Mouse (Mus musculus) embryonic facial prominence, embryonic 13.5 days (tissue): ENCODE data around the gene March2. TPM values are rescaled to one million over a fixed set of nuclear protein-coding genes. Genes with fewer than 3 reads are reported as not detected.

ENCODE experiments used
- ATAC-seq: fragments of 200-750 bp; cut with Nextera tagmentation; 2 replicates; pipeline ENCODE4 v1.8.0; 2017; ENCODE audit warnings: low read depth; ENCODE audit not compliant: insufficient number of reproducible peaks, insufficient read depth, low FRiP score, low TSS enrichment
- H3K27ac ChIP-seq: fragments of 300-500 bp; sonication (generic); 2 replicates; pipeline ENCODE4 v1.5.1; 2015; ENCODE audit warnings: moderate library complexity, mild to moderate bottlenecking, inconsistent platforms
- H3K27me3 ChIP-seq: fragments of 300-500 bp; sonication (generic); 2 replicates; pipeline ENCODE4 v1.6.1; 2015; ENCODE audit warnings: mild to moderate bottlenecking, inconsistent platforms
- H3K36me3 ChIP-seq: fragments of 300-500 bp; sonication (generic); 2 replicates; pipeline ENCODE4 v1.6.1; 2015; ENCODE audit warnings: mild to moderate bottlenecking, inconsistent platforms
- H3K4me1 ChIP-seq: fragments of 300-500 bp; sonication (generic); 2 replicates; pipeline ENCODE4 v1.6.1; 2015; ENCODE audit warnings: inconsistent platforms
- H3K4me2 ChIP-seq: fragments of 300-500 bp; sonication (generic); 2 replicates; pipeline ENCODE4 v1.6.1; 2015; ENCODE audit warnings: moderate library complexity, mild to moderate bottlenecking, inconsistent platforms
- H3K4me3 ChIP-seq: fragments of 300-500 bp; sonication (generic); 2 replicates; pipeline ENCODE4 v1.5.1; 2015; ENCODE audit warnings: mild to moderate bottlenecking, inconsistent platforms
- H3K9ac ChIP-seq: fragments of 300-500 bp; sonication (generic); 2 replicates; pipeline ENCODE4 v1.6.1; 2015; ENCODE audit warnings: mild to moderate bottlenecking, inconsistent platforms
- H3K9me3 ChIP-seq: fragments of 300-500 bp; sonication (generic); 2 replicates; pipeline ENCODE4 v1.6.1; 2016; ENCODE audit warnings: inconsistent platforms
- WGBS: fragments of 180-500 bp; shearing (Covaris S2); methylation state at CpG from one replicate; pipeline ENCODE4 v1.1.7; 2015; ENCODE audit warnings: mixed read lengths; 5-methylcytosine and 5-hydroxymethylcytosine counted together
- polyA plus RNA-seq: library from polyadenylated mRNA; unstranded; fragments of >200 nt; fragmentation: Nextera tagmentation; extraction: Ambion mirVana; gene quantifications from 2 replicates; pipeline ENCODE4 v1.2.1, GENCODE M21; 2015

The March2 gene
- polyA plus RNA-seq, 1 experiment from 2014 or later, result 42.6 TPM

DNA sequence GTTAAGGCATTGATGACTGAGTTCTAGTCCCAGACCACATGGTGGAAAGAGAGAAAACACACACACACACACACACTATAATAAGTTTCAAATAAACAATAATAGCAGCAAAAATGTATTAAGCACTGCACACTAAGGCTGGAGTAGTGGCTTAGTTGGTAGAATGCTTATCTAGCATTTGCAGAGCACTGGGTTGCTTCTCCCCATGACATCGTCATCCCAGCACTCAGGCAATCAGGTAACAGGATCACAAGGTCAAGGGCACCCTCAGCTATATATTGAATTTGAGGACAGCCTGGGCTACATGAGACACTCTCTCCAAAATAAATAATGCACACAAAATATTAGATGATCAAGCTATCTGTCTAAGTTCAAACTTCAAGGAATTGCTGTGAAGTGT lies 3.7 kb downstream of the March2 start:
- no peaks in the 10 kb centered on the region for H3K27me3 ChIP-seq
- no peak overlapping the region for H3K27ac ChIP-seq
- H3K4me1 ChIP-seq, result peaks cover 3% of the 10 kb centered on the region; the same call in 1 of the 2 replicates
- H3K4me3 ChIP-seq, result no peak overlapping the region
- WGBS, result 90% methylated on average over 1 of the region's 1 CpGs
- H3K4me2 ChIP-seq, result no peak overlapping the region
- H3K9ac ChIP-seq, result no peak overlapping the region
- H3K9me3 ChIP-seq, result no peaks in the 10 kb centered on the region
- H3K36me3 ChIP-seq, result peaks cover 5% of the 10 kb centered on the region; the same call in 1 of the 2 replicates
- no peak for ATAC-seq

DNA sequence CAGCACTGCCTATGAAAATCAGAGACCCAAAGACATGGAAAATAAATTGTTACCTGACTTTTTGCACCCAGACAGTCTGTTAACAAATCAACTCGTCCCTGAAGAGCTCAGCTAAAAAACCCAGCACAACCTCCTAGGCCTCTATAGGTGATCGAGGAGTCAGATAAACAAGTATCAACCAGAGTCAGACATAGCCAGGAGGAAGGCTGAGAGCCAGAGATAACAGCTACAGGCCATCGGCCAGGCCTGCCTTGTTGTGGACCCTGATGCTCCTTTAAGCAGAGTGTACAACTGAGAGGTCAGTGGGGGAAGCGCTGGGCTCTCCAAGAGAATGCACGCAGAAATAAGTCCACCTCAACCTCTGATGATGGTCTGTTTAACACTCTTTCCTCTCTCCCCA lies 5.2 kb downstream of the March2 start:
- Histone ChIP-seq H3K4me3 (no peak overlapping the region), H3K4me2 (no peak overlapping the region), H3K27ac (no peak overlapping the region), H3K4me1 (peaks cover 3% of the 10 kb centered on the region; the same call in 1 of the 2 replicates), H3K36me3 (peaks cover 19% of the 10 kb centered on the region), H3K27me3 (no peaks in the 10 kb centered on the region), H3K9ac (no peak overlapping the region), H3K9me3 (no peaks in the 10 kb centered on the region)
- no peak for ATAC-seq
- WGBS, result 79% methylated on average over 5 of the region's 5 CpGs

DNA sequence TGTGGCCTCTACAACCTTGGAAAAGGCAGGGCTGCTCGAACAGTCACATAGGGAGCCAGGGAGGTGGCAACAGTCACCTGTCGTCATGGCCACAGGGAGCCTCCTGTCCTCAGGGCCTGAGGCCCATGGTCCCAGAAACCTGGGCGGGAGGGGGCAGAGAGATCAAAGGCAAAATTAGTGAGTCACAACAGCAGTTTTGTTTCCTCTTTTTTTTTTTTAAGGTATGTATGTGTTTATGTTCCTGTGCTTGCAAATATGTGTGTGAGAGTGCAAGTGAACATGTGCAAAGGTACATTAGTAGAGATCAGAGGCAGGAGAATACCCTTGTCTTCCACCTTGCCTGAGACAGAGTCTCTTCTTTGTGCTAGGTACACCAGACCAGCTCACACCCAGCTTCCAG lies 8.6 kb downstream of the March2 start:
- H3K27me3 ChIP-seq, result no peaks in the 10 kb centered on the region
- H3K4me3 ChIP-seq, result no peak overlapping the region
- ATAC-seq, result no peak
- H3K36me3 ChIP-seq, result peaks cover 31% of the 10 kb centered on the region
- no peaks in the 10 kb centered on the region for H3K4me1 ChIP-seq
- H3K9me3 ChIP-seq, result no peaks in the 10 kb centered on the region
- 76% methylated on average over 3 of the region's 3 CpGs for WGBS
- H3K9ac ChIP-seq, result no peak overlapping the region
- no peak overlapping the region for H3K4me2 ChIP-seq
- no peak overlapping the region for H3K27ac ChIP-seq

DNA sequence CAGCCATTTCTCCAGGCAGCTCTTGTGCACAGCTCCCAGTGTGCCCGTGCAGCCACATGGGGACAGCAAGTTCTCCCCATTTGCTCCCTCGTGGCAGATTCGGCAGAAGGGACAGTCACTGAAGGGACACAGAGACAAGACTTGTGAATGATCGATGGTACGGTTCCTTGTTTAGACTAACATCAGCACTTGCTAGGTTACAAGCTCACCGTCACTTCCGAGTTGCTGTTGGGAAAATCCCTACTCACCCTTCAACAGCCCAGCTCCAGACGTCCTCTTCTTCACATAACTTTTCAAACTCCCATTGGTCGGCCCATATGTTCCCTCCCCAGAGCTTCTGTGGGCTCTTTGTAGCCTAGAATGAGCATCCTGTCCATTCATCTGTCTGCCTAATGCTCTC lies 15.4 kb downstream of the March2 start:
- Histone ChIP-seq H3K27me3 (no peaks in the 10 kb centered on the region), H3K4me2 (no peak overlapping the region), H3K4me3 (no peak overlapping the region), H3K4me1 (no peaks in the 10 kb centered on the region), H3K27ac (no peak overlapping the region), H3K36me3 (peaks cover 39% of the 10 kb centered on the region), H3K9ac (no peak overlapping the region), H3K9me3 (no peaks in the 10 kb centered on the region)
- WGBS, result 90% methylated on average over 9 of the region's 9 CpGs
- ATAC-seq, result no peak

DNA sequence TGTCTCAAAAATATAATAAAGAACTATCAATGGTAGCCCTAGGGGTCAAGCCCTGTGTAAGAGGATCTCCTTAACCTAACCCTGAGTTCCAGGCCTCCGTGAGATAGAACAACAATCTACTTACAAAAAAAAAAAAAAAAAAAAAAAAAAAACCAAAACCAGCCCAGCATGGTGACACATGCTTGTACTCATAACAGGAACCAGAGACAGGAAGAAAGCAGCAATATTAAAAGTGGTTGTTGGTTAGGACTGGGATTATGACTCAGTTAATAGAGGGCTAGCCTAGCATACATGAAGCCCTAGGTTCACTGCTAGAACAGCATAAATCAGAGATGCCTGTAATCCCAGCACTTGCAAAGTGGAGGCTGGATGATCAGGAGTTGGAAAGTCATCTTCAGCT lies 16.3 kb downstream of the March2 start:
- H3K4me1 ChIP-seq, result no peaks in the 10 kb centered on the region
- H3K9me3 ChIP-seq, result no peaks in the 10 kb centered on the region
- ATAC-seq, result no peak
- H3K4me2 ChIP-seq, result no peak overlapping the region
- H3K4me3 ChIP-seq, result no peak overlapping the region
- 20% methylated on average over 1 of the region's 1 CpGs for WGBS
- H3K9ac ChIP-seq, result no peak overlapping the region
- H3K27ac ChIP-seq, result no peak overlapping the region
- H3K36me3 ChIP-seq, result peaks cover 43% of the 10 kb centered on the region
- no peaks in the 10 kb centered on the region for H3K27me3 ChIP-seq

DNA sequence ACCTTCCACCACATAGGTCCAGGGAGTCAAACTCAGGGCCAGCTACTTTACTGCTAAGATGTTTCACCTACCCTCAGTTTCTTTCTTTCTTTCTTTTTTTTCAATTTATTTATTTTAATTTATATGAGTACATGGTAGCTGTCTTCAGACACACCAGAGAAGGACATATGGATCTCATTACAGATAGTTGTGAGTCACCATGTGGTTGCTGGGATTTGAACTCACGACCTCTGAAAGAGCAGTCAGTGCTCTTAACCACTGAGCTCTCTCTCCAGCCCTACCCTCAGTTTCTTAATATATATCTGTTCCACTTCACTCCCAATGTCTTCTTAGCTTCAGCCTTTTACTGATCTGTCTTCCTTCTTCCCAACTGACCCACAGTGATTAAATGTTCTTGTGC lies 23.0 kb downstream of the March2 start:
- H3K27me3 ChIP-seq, result no peaks in the 10 kb centered on the region
- WGBS, result 64% methylated on average over 1 of the region's 1 CpGs
- peaks cover 63% of the 10 kb centered on the region for H3K36me3 ChIP-seq
- H3K4me2 ChIP-seq, result no peak overlapping the region
- no peak overlapping the region for H3K27ac ChIP-seq
- H3K4me1 ChIP-seq, result no peaks in the 10 kb centered on the region
- no peak for ATAC-seq
- no peaks in the 10 kb centered on the region for H3K9me3 ChIP-seq
- no peak overlapping the region for H3K9ac ChIP-seq
- H3K4me3 ChIP-seq, result no peak overlapping the region

DNA sequence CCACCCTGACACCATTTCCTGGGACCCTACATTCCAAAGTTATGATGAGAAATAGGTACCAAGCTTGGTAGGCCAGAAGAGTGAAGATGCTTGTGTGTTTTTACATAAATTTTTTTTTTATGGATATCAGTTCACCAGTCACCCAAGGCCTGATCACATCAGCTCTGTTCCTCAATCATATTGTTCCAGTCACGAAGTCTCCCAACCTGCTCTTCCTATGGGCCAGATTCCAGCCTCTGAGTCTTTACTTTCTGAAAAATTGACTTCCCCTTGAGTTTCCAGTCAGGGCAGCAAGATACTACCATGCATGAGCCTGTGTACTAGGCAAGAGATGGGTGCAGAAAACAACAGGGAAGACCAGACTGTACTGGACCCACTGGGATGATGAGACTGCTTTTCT lies 31.7 kb downstream of the March2 start, which contains the start of gene Hnrnpm:
Hnrnpm (minus strand) TSS at position 101 of the 400 bp plus-strand sequence.
- Histone ChIP-seq H3K27ac (peak within 1 kb of the TSS; percentile 96), H3K4me2 (peak within 1 kb of the TSS; percentile 95), H3K27me3 (no peaks in the 10 kb centered on the region), H3K9ac (peak within 1 kb of the TSS; percentile 100), H3K36me3 (peaks cover 17% of the 10 kb centered on the region), H3K9me3 (no peaks in the 10 kb centered on the region), H3K4me1 (peaks cover 31% of the 10 kb centered on the region), H3K4me3 (peak within 1 kb of the TSS; percentile 95)
- no peak for ATAC-seq
- WGBS, result 70% methylated on average over 1 of the region's 1 CpGs

DNA sequence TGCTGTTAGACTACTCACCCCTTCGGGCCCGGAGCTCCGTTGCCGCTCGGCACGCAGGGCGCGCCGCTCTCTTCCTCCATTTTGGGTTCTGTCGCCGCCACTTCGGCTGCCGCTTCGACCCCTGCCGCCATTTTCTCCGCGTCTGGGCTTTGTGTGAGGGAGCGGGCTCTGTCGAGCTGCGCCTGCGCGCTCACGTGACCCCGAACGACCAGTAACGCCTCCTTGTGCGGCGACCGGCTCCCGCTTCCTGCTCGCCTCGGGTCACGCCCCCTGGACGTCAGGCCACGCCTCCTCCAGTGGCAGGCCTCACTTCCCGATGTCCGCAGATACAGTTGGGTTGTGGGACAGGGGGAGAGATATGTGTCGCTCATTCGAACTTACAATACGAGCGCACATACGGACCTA lies 33.2 kb downstream of the March2 start:
- under 1% methylated on average over 42 of the region's 42 CpGs for WGBS
- peak overlapping the region; percentile 95 for H3K4me3 ChIP-seq
- peak overlapping the region; percentile 95 for H3K4me2 ChIP-seq
- H3K9me3 ChIP-seq, result no peaks in the 10 kb centered on the region
- H3K9ac ChIP-seq, result peak overlapping the region; percentile 100
- H3K27me3 ChIP-seq, result no peaks in the 10 kb centered on the region
- peaks cover 31% of the 10 kb centered on the region for H3K4me1 ChIP-seq
- peak overlapping the region; percentile 96 for H3K27ac ChIP-seq
- H3K36me3 ChIP-seq, result peaks cover 9% of the 10 kb centered on the region
- ATAC-seq, result peak; percentile 97

DNA sequence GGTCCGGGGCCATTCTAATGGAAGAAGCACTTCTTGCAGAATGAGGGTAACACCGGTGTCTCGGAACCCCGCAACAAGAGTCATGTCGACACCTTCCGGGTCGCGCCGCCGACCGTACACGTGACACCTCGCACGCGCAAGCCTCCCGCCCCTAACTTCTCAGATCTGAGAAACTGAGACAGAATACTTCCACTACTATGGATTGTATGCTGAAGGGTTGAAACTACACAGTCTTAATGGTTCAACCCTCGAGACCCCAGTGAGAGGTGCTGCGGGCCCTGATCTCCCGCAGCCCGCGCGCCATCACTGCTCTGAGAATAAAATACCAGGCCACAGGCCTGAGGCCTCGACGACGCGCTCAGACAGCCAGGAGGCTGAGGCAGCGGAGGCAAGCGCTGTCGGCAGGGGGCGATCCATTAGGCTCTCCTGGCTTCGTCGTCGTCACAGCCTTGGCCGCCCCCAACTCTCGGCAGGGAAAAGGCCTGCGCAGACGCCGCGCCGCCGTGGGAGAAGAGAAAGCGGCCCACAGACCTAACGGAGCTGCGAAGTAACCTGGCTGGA lies 33.7 kb downstream of the March2 start:
- Histone ChIP-seq H3K36me3 (peaks cover 9% of the 10 kb centered on the region), H3K27ac (peak overlapping the region; percentile 96), H3K9me3 (no peaks in the 10 kb centered on the region), H3K4me3 (peak overlapping the region; percentile 95), H3K4me2 (peak overlapping the region; percentile 95), H3K9ac (peak overlapping the region; percentile 100), H3K4me1 (peaks cover 32% of the 10 kb centered on the region), H3K27me3 (no peaks in the 10 kb centered on the region)
- peak; percentile 75 for ATAC-seq
- WGBS, result under 1% methylated on average over 44 of the region's 44 CpGs

DNA sequence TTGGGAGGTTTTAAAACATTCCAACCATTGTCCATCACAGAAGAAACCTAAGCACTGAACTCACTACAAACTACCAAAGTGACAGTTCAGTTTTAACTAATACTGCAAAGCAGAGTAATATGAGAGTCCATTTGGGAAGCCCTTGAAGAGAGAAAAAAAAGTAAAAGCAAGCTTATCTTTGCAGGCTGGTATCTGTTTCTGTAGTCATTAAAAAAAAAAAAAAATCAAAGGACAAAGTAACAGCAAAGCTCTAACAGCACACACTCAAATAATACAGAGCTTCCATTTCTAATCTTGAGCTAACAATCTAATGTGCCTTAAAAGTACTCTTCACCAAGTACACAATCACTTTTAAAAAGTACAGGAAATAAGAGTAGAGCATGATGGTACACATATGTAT lies 36.7 kb downstream of the March2 start:
- Histone ChIP-seq H3K27me3 (no peaks in the 10 kb centered on the region), H3K4me2 (peak overlapping the region; percentile 95), H3K36me3 (peaks cover 15% of the 10 kb centered on the region), H3K9ac (0 out of 2 replicates have a peak overlapping the region, but pooled peaks have one; percentile 28), H3K4me1 (peaks cover 35% of the 10 kb centered on the region), H3K9me3 (no peaks in the 10 kb centered on the region), H3K4me3 (peak overlapping the region; percentile 11), H3K27ac (no peak overlapping the region)
- ATAC-seq, result no peak

DNA sequence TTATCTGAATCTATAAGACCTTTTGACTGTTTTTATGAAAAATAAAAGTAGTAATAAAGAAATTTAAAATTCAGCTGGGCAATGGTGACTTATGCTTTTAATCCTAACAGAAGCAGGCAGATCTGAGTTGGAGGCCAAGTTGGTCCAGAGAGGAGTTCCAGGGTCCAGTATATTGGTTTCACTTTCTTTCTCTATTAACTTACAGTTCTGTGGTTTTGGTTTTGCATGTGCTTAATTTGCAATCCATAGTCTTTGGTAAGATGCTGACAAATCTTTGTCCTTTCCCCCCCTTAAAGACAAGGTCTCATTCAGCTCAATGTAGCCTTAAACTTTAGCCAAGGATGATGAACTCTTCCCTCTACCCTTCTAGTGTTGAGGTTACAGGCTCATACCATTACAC lies 39.7 kb downstream of the March2 start:
- Histone ChIP-seq H3K36me3 (peaks cover 24% of the 10 kb centered on the region), H3K9ac (no peak overlapping the region), H3K4me1 (peaks cover 36% of the 10 kb centered on the region), H3K9me3 (no peaks in the 10 kb centered on the region), H3K4me2 (no peak overlapping the region), H3K4me3 (no peak overlapping the region), H3K27me3 (no peaks in the 10 kb centered on the region), H3K27ac (no peak overlapping the region)
- ATAC-seq, result no peak

DNA sequence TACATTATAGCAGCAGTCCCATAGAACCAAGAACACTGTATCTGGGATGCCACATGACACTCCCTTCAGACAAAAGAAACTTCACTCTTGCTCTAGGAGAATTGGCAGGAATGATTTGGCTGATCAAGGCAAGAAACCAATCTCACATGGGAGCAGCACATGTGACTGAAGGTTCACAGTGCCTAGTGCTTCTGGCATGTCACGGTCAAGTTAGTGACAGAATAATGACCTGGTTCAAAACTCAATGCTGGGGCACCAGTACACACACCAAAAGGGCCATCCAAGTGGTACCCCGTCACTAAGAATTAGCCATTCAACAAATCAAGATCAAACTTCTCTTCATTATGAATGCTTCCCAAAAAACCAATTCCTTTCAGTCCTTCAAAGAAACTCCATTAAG lies 42.4 kb downstream of the March2 start:
- Histone ChIP-seq H3K9ac (no peak overlapping the region), H3K4me1 (peaks cover 20% of the 10 kb centered on the region), H3K27me3 (no peaks in the 10 kb centered on the region), H3K9me3 (no peaks in the 10 kb centered on the region), H3K4me3 (no peak overlapping the region), H3K4me2 (no peak overlapping the region), H3K27ac (no peak overlapping the region), H3K36me3 (peaks cover 24% of the 10 kb centered on the region)
- no peak for ATAC-seq
- WGBS, result 86% methylated on average over 2 of the region's 2 CpGs
